Mouse (Mus musculus) lung, postnatal 4 days (tissue): Measurements from ENCODE around the gene Prr5l.
"Not testable (repeated sequence)": the region's sequence is repeated elsewhere in the genome, so short reads cannot be mapped to it uniquely, and the experiment has no call there.

Source experiments
- DNase-seq, 2 experiments: peaks; one replicate each; pipeline ENCODE4 v3.0.0; 2021

Gene Prr5l

GRCm38 (mm10) chr2:101761898-101762297, 120.9 kb downstream of the Prr5l start:
- DNase-seq, result no peak

GRCm38 (mm10) chr2:101759523-101760277, 123.1 kb downstream of the Prr5l start:
- no peak for DNase-seq

- no peak for DNase-seq
These were observed 125.0 kb downstream of the Prr5l start for GRCm38 (mm10) chr2:101757806-101758205.

GRCm38 (mm10) chr2:101756069-101756753, 126.6 kb downstream of the Prr5l start:
- no peak for DNase-seq

- no peak for DNase-seq
These were observed 127.8 kb downstream of the Prr5l start for GRCm38 (mm10) chr2:101754939-101755555.

GRCm38 (mm10) chr2:101754428-101754827, 128.4 kb downstream of the Prr5l start:
- no peak for DNase-seq

GRCm38 (mm10) chr2:101752979-101753378, 129.8 kb downstream of the Prr5l start:
- DNase-seq, result peak; percentile 62 to 80

GRCm38 (mm10) chr2:101752402-101752801, 130.4 kb downstream of the Prr5l start:
- DNase-seq, result peak; percentile 86 to 93

- peak in 1 of 2 experiments; percentile 39 for DNase-seq
These were observed 131.4 kb downstream of the Prr5l start for GRCm38 (mm10) chr2:101751236-101751922.

GRCm38 (mm10) chr2:101746537-101746936, 136.3 kb downstream of the Prr5l start:
- peak in 1 of 2 experiments; percentile 77 for DNase-seq

- not testable (repeated sequence) for DNase-seq
These were observed 137.2 kb downstream of the Prr5l start for GRCm38 (mm10) chr2:101745656-101746055.

GRCm38 (mm10) chr2:101742072-101742860, 140.6 kb downstream of the Prr5l start:
- no peak for DNase-seq

GRCm38 (mm10) chr2:101741653-101742052, 141.2 kb downstream of the Prr5l start:
- DNase-seq, result no peak

GRCm38 (mm10) chr2:101739914-101740313, 142.9 kb downstream of the Prr5l start:
- DNase-seq, result peak in 1 of 2 experiments; percentile 38

- peak; percentile 45 to 67 for DNase-seq
These were observed 149.3 kb downstream of the Prr5l start for GRCm38 (mm10) chr2:101733564-101733963.

- no peak for DNase-seq
These were observed 150.0 kb downstream of the Prr5l start for GRCm38 (mm10) chr2:101732777-101733210.

GRCm38 (mm10) chr2:101730972-101731371, 151.9 kb downstream of the Prr5l start:
- no peak for DNase-seq

GRCm38 (mm10) chr2:101729472-101729871, 153.4 kb downstream of the Prr5l start:
- DNase-seq, result no peak

- DNase-seq, result no peak
These were observed 155.0 kb downstream of the Prr5l start for GRCm38 (mm10) chr2:101727787-101728186.

- DNase-seq, result no peak
These were observed 159.4 kb downstream of the Prr5l start for GRCm38 (mm10) chr2:101723333-101723881.
